Mouse (Mus musculus): ENCODE results near the gene Cnp. TPM values are rescaled to one million over a fixed set of nuclear protein-coding genes. Genes with fewer than 3 reads are reported as not detected.

The Cnp gene
- polyA plus RNA-seq, 1 experiment, result 25.2 TPM

- no peak for DNase-seq (ENCODE audit: low read depth)
Measured at GRCm38 (mm10) chr11:100619982-100620381, 45.3 kb downstream of the Cnp start, which contains the start of gene Dnajc7. TSS of gene Dnajc7 (minus strand) at chr11:100620168.

GRCm38 (mm10) chr11:100622714-100623113, 48.0 kb downstream of the Cnp start:
- DNase-seq (ENCODE audit: low read depth), result no peak

GRCm38 (mm10) chr11:100623867-100624266, 49.2 kb downstream of the Cnp start:
- DNase-seq (ENCODE audit: low read depth), result no peak

GRCm38 (mm10) chr11:100625754-100626700, 51.3 kb downstream of the Cnp start:
- no peak for DNase-seq (ENCODE audit: low read depth)

GRCm38 (mm10) chr11:100626701-100627195, 52.0 kb downstream of the Cnp start:
- DNase-seq (ENCODE audit: low read depth), result no peak

GRCm38 (mm10) chr11:100628056-100628455, 53.4 kb downstream of the Cnp start:
- DNase-seq (ENCODE audit: low read depth), result no peak

GRCm38 (mm10) chr11:100628862-100629352, 54.2 kb downstream of the Cnp start:
- DNase-seq (ENCODE audit: low read depth), result no peak

- no peak for DNase-seq (ENCODE audit: low read depth)
Measured at GRCm38 (mm10) chr11:100634530-100634929, 59.8 kb downstream of the Cnp start.

GRCm38 (mm10) chr11:100640159-100640906, 65.6 kb downstream of the Cnp start:
- no peak for DNase-seq (ENCODE audit: low read depth)

Other genes with a start within 250 kb of the Cnp start
- not detected in 2 replicates for gene Gast, start 240.5 kb upstream of the Cnp start, polyA plus RNA-seq (2012; rRNA removed)
- gene Hap1, start 218.8 kb upstream of the Cnp start, polyA plus RNA-seq (2012; rRNA removed), result 27.5 and 36.4 TPM in 2 replicates
- 213 and 239 TPM in 2 replicates for gene Jup, start 177.1 kb upstream of the Cnp start, polyA plus RNA-seq (2012; rRNA removed)
- gene P3h4, start 160.1 kb upstream of the Cnp start, polyA plus RNA-seq (2012; rRNA removed), result 35.4 and 45.1 TPM in 2 replicates
- 33.1 and 34.4 TPM in 2 replicates for gene Fkbp10, start 159.2 kb upstream of the Cnp start, polyA plus RNA-seq (2012; rRNA removed)
- gene Nt5c3b, start 133.1 kb upstream of the Cnp start, polyA plus RNA-seq (2012; rRNA removed), result 31.1 and 45.5 TPM in 2 replicates
- gene Klhl10, start 133.0 kb upstream of the Cnp start, polyA plus RNA-seq (2012; rRNA removed), result 2.8 and 3.0 TPM in 2 replicates
- gene Klhl11, start 102.2 kb upstream of the Cnp start, polyA plus RNA-seq (2012; rRNA removed), result 5.8 and 8.7 TPM in 2 replicates
- gene Acly, start 46.9 kb upstream of the Cnp start, polyA plus RNA-seq (2012; rRNA removed), result 586 and 685 TPM in 2 replicates
- 1.7 and 2.5 TPM in 2 replicates for gene Ttc25, start 29.3 kb upstream of the Cnp start, polyA plus RNA-seq (2012; rRNA removed)
- gene Nkiras2, start 44.3 kb downstream of the Cnp start, polyA plus RNA-seq (2012; rRNA removed), result 69.6 and 80.6 TPM in 2 replicates
- 42.1 and 62.0 TPM in 2 replicates for gene Dnajc7, start 45.3 kb downstream of the Cnp start, polyA plus RNA-seq (2012; rRNA removed)
- gene Zfp385c, start 117.6 kb downstream of the Cnp start, polyA plus RNA-seq (2012; rRNA removed), result 0.38 and 0.65 TPM in 2 replicates
- gene Dhx58, start 129.4 kb downstream of the Cnp start, polyA plus RNA-seq (2012; rRNA removed), result 5.9 and 6.5 TPM in 2 replicates
- 28.0 and 29.0 TPM in 2 replicates for gene Kat2a, start 137.6 kb downstream of the Cnp start, polyA plus RNA-seq (2012; rRNA removed)
- gene Hspb9, start 138.9 kb downstream of the Cnp start, polyA plus RNA-seq (2012; rRNA removed), result 8.9 and 9.8 TPM in 2 replicates
- 200 and 221 TPM in 2 replicates for gene Rab5c, start 163.3 kb downstream of the Cnp start, polyA plus RNA-seq (2012; rRNA removed)
- gene Kcnh4, start 185.0 kb downstream of the Cnp start, polyA plus RNA-seq (2012; rRNA removed), result 1.1 and 1.5 TPM in 2 replicates
- not detected in 2 replicates for gene Hcrt, start 188.0 kb downstream of the Cnp start, polyA plus RNA-seq (2012; rRNA removed)
- 18.6 and 19.7 TPM in 2 replicates for gene Ghdc, start 196.1 kb downstream of the Cnp start, polyA plus RNA-seq (2012; rRNA removed)